ENCODE assay signal across 13 mouse cellular contexts in the genomic region with DNA sequence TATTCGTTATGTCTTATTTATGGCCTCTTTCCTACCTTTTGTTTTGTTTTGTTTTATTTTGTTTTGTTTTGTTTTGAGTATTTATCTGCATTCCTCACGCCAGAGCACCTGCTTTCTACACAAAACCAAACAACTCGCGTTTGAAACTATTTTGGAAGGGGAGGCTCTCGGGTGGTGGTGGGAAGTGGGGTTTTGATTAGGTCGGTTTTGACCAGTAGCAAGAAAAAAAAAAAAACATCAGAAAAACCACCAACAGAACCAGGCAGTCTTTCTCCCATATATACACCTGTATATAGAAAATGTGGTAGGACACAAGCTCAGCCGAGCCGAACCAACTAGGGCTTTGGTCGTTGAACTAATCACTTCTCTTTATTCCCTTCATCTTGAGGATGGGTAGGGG. TPM values are rescaled to one million over a fixed set of nuclear protein-coding genes. Genes with fewer than 3 reads are reported as not detected.
DNase-seq lines count a peak whose midpoint lies in the region; ATAC-seq and TF ChIP-seq lines count a peak whose summit lies in the region.
"Had no signal": no experiment of that assay in that cellular context is flagged by ENCODE, and none has a peak within 500 bp of the region (broad histone marks: within the 10 kb centered on the region; RNA-seq: fewer than 3 reads in every experiment).

No protein-coding gene starts in this region.

- peaks cover 78% of the 10 kb centered on the region for H3K27me3 ChIP-seq in heart, postnatal 0 days (ENCODE audit: control insufficient read depth, insufficient read depth, low read length)
- peaks cover 46% of the 10 kb centered on the region for H3K27me3 ChIP-seq in ES-Bruce4 (ENCODE audit: control insufficient read depth, insufficient read depth, low read length, poor library complexity, severe bottlenecking)
- H3K27me3 ChIP-seq in embryonic facial prominence, embryonic 12.5 days = peaks cover 69% of the 10 kb centered on the region
- peaks cover 85% of the 10 kb centered on the region for H3K27me3 ChIP-seq in limb, embryonic 13.5 days

- no peaks in the 10 kb centered on the region for H3K9me3 ChIP-seq in heart, postnatal 0 days (replicated peaks; ENCODE audit: control insufficient read depth, low read length)
- no peaks in the 10 kb centered on the region for H3K9me3 ChIP-seq in ES-Bruce4 (replicated peaks; ENCODE audit: control insufficient read depth, insufficient read depth, low read length, poor library complexity, severe bottlenecking)
- no peaks in the 10 kb centered on the region for H3K9me3 ChIP-seq in embryonic facial prominence, embryonic 12.5 days
- no peaks in the 10 kb centered on the region for H3K9me3 ChIP-seq in limb, embryonic 13.5 days

- intact Hi-C loops in heart, postnatal 36 days (cut with DNase I) = loop anchor here (5.0 to 10.0 kb wide), 2 partner anchors 144 to 1299 kb away; a partner anchor contains a TSS

- 3% methylated on average over 9 of the region's 9 CpGs for WGBS in heart, postnatal 0 days
- WGBS in embryonic facial prominence, embryonic 12.5 days = 1% methylated on average over 9 of the region's 9 CpGs
- WGBS in limb, embryonic 13.5 days = 2% methylated on average over 9 of the region's 9 CpGs

- TF ChIP-seq CTCF in heart, postnatal 0 days (IDR thresholded peaks at IDR 0.05; ENCODE audit: low read depth) = no peak
- no peak for TF ChIP-seq CTCF in ES-Bruce4 (IDR thresholded peaks at IDR 0.05; ENCODE audit: low read depth, low read length)

- TF ChIP-seq POLR2A in ES-Bruce4 (IDR thresholded peaks at IDR 0.05; ENCODE audit: insufficient read depth, low read length) = no peak

- peak overlapping the region; percentile 24; the same call in 1 of the 2 replicates for H3K4me3 ChIP-seq in heart, postnatal 0 days (ENCODE audit: low read depth, low read length)
- no peak overlapping the region for H3K4me3 ChIP-seq in ES-Bruce4 (ENCODE audit: low read depth, low read length)
- H3K4me3 ChIP-seq in embryonic facial prominence, embryonic 12.5 days = no peak overlapping the region
- no peak overlapping the region for H3K4me3 ChIP-seq in limb, embryonic 13.5 days

- no peak for TF ChIP-seq EP300 in heart, postnatal 0 days (IDR thresholded peaks at IDR 0.05; ENCODE audit: low read depth)
- TF ChIP-seq EP300 in ES-Bruce4 (IDR thresholded peaks at IDR 0.05; ENCODE audit: insufficient read depth, low read depth, low read length) = no peak

- H3K4me2 ChIP-seq in heart, postnatal 0 days (ENCODE audit: low read depth, low read length) = no peak overlapping the region; the same call in 1 of the 2 replicates
- H3K4me2 ChIP-seq in embryonic facial prominence, embryonic 12.5 days (replicated peaks) = 0 out of 2 replicates have a peak overlapping the region, but pooled peaks have one; percentile 26
- H3K4me2 ChIP-seq in limb, embryonic 13.5 days (replicated peaks) = peak overlapping the region; percentile 53

- peaks cover 9% of the 10 kb centered on the region for H3K4me1 ChIP-seq in heart, postnatal 0 days (ENCODE audit: control insufficient read depth, insufficient read depth)
- H3K4me1 ChIP-seq in ES-Bruce4 (ENCODE audit: control insufficient read depth, insufficient read depth, low read length) = no peaks in the 10 kb centered on the region
- H3K4me1 ChIP-seq in embryonic facial prominence, embryonic 12.5 days = peaks cover 12% of the 10 kb centered on the region
- peaks cover 34% of the 10 kb centered on the region for H3K4me1 ChIP-seq in limb, embryonic 13.5 days

- ATAC-seq in heart, postnatal 0 days (ENCODE audit: insufficient read depth, low read depth) = no peak
- no peak for ATAC-seq in embryonic facial prominence, embryonic 12.5 days (ENCODE audit: insufficient number of reproducible peaks, insufficient read depth, low FRiP score, low TSS enrichment)
- ATAC-seq in limb, embryonic 13.5 days (ENCODE audit: low FRiP score, low read depth) = no peak

- H3K36me3 ChIP-seq in heart, postnatal 0 days (replicated peaks; ENCODE audit: control insufficient read depth, insufficient read depth, low read length) = no peaks in the 10 kb centered on the region
- no peaks in the 10 kb centered on the region for H3K36me3 ChIP-seq in ES-Bruce4 (ENCODE audit: control insufficient read depth, insufficient read depth, low read length, poor library complexity, severe bottlenecking)
- no peaks in the 10 kb centered on the region for H3K36me3 ChIP-seq in embryonic facial prominence, embryonic 12.5 days
- no peaks in the 10 kb centered on the region for H3K36me3 ChIP-seq in limb, embryonic 13.5 days

- DNase-seq in heart, postnatal 0 days (ENCODE audit: low spot score) = no peak
- no peak for DNase-seq in heart, postnatal 36 days
- no peak for DNase-seq in layer of hippocampus, postnatal 25 days (ENCODE audit: extremely low spot score in 1 of 2, low spot score in 1 of 2)
- no peak for DNase-seq in gastrocnemius, adult 18-20 months (ENCODE audit: low spot score)
- DNase-seq in cerebellum, adult 8-10 months = no peak
- DNase-seq: thymus, adult 18-20 months had no signal

- H3K27ac ChIP-seq in heart, postnatal 0 days (ENCODE audit: low read depth) = no peak overlapping the region
- no peak overlapping the region for H3K27ac ChIP-seq in ES-Bruce4 (ENCODE audit: insufficient read depth, low read length)
- no peak overlapping the region for H3K27ac ChIP-seq in embryonic facial prominence, embryonic 12.5 days
- H3K27ac ChIP-seq in limb, embryonic 13.5 days = no peak overlapping the region

- no peak overlapping the region for H3K9ac ChIP-seq in heart, postnatal 0 days (replicated peaks; ENCODE audit: low read depth, low read length)
- H3K9ac ChIP-seq in ES-Bruce4 (ENCODE audit: low read depth, poor library complexity, severe bottlenecking) = peak overlapping the region; percentile 31; the same call in 1 of the 2 replicates
- H3K9ac ChIP-seq in embryonic facial prominence, embryonic 12.5 days = no peak overlapping the region
- H3K9ac ChIP-seq in limb, embryonic 13.5 days = no peak overlapping the region

RNA-seq across cellular contexts. Expression of a gene that starts 3.9 kb away (rescaled TPM):
- total RNA-seq in heart, postnatal 0 days (2014; rRNA removed; ENCODE audit: low replicate concordance) = 75.8 and 89.9 TPM in 2 replicates
- polyA plus RNA-seq in heart, postnatal 0 days (2015; fragmentation: Nextera tagmentation; extraction: Ambion mirVana) = 67.6 and 70.5 TPM in 2 replicates
- 10 to 100 TPM; 26.6 to 34.1 TPM for total RNA-seq in heart, postnatal 36 days (2021)
- polyA plus RNA-seq in ES-Bruce4 (2011; ENCODE audit: insufficient read depth, insufficient read length, low read depth, missing spikeins) = 141 and 145 TPM in 2 replicates
- polyA plus RNA-seq in embryonic facial prominence, embryonic 12.5 days (2016; fragmentation: Nextera tagmentation; extraction: Ambion mirVana) = 239 and 243 TPM in 2 replicates
- polyA plus RNA-seq in limb, embryonic 13.5 days (2015; fragmentation: Nextera tagmentation; extraction: Ambion mirVana) = 226 and 233 TPM in 2 replicates
- total RNA-seq in layer of hippocampus, postnatal 25 days (2021) = 10 to 100 TPM; 56.3 to 57.6 TPM
- total RNA-seq in gastrocnemius, adult 18-20 months (2021) = 10 to 100 TPM; 28.1 to 33.7 TPM

RNA-seq across cellular contexts. Expression of a gene that starts 7.5 kb away (rescaled TPM):
- not detected in 2 replicates for total RNA-seq in heart, postnatal 0 days (2014; rRNA removed; ENCODE audit: low replicate concordance)
- not detected in 2 replicates for polyA plus RNA-seq in heart, postnatal 0 days (2015; fragmentation: Nextera tagmentation; extraction: Ambion mirVana)
- total RNA-seq in heart, postnatal 36 days (2021) = not detected
- polyA plus RNA-seq in ES-Bruce4 (2011; ENCODE audit: insufficient read depth, insufficient read length, low read depth, missing spikeins) = 0.39 TPM in 1 of 2 replicates, not detected in the other
- 0.38 and 0.41 TPM in 2 replicates for polyA plus RNA-seq in embryonic facial prominence, embryonic 12.5 days (2016; fragmentation: Nextera tagmentation; extraction: Ambion mirVana)
- not detected in 2 replicates for polyA plus RNA-seq in limb, embryonic 13.5 days (2015; fragmentation: Nextera tagmentation; extraction: Ambion mirVana)
- not detected for total RNA-seq in layer of hippocampus, postnatal 25 days (2021)
- not detected for total RNA-seq in gastrocnemius, adult 18-20 months (2021)
- total RNA-seq: layer of hippocampus, adult 8-10 months; liver, adult 2 months; neutrophil, adult 5-6 weeks had no signal
- polyA plus RNA-seq: liver, adult 2 months had no signal

RNA-seq across cellular contexts. Expression of a gene that starts 13.4 kb away (rescaled TPM):
- total RNA-seq in heart, postnatal 0 days (2014; rRNA removed; ENCODE audit: low replicate concordance) = not detected in 2 replicates
- not detected in 2 replicates for polyA plus RNA-seq in heart, postnatal 0 days (2015; fragmentation: Nextera tagmentation; extraction: Ambion mirVana)
- total RNA-seq in heart, postnatal 36 days (2021) = not detected
- not detected in 2 replicates for polyA plus RNA-seq in ES-Bruce4 (2011; ENCODE audit: insufficient read depth, insufficient read length, low read depth, missing spikeins)
- 0.22 and 0.31 TPM in 2 replicates for polyA plus RNA-seq in embryonic facial prominence, embryonic 12.5 days (2016; fragmentation: Nextera tagmentation; extraction: Ambion mirVana)
- not detected in 2 replicates for polyA plus RNA-seq in limb, embryonic 13.5 days (2015; fragmentation: Nextera tagmentation; extraction: Ambion mirVana)
- total RNA-seq in layer of hippocampus, postnatal 25 days (2021) = not detected
- not detected for total RNA-seq in gastrocnemius, adult 18-20 months (2021)
- total RNA-seq: G1E; layer of hippocampus, adult 8-10 months; liver, adult 2 months; neutrophil, adult 5-6 weeks had no signal
- polyA plus RNA-seq: G1E; liver, adult 2 months had no signal
